Mouse (Mus musculus) right cerebral cortex, adult 2 months (tissue): ENCODE results near the gene Chchd3.

Experiments used
- DNase-seq, 2 experiments: peaks; one replicate each; pipeline ENCODE4 v3.0.0; 2021 to 2022; ENCODE audit warnings: low spot score in 2 of 2

Gene Chchd3

DNA sequence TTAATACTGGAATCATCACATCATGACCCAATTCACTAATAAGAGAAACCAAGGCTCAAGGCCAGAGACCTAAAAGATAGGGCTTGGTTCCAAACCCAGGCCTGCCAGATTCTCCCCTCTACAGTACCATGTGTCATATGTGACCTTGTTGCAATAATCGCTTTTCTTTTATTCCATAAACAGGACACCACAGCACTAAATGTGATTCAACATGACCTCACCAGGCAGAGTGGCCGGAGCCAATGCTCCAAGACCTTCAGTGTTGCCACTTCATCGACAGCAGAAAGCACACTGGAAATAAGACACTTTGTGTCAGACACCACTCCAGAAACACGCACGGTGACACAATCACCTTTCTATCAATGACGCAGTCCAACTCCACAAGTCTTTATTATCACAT is 258.3 kb downstream of the Chchd3 start:
- DNase-seq, result no peak

- DNase-seq, result no peak
Observed at GRCm38 (mm10) chr6:32797525-32797924, 262.5 kb downstream of the Chchd3 start.

GRCm38 (mm10) chr6:32795653-32796500 is 264.2 kb downstream of the Chchd3 start:
- peak in 1 of 2 experiments; percentile 12 for DNase-seq

GRCm38 (mm10) chr6:32793575-32793974 is 266.5 kb downstream of the Chchd3 start:
- DNase-seq, result no peak

- DNase-seq, result no peak
Observed at GRCm38 (mm10) chr6:32793163-32793562, 266.9 kb downstream of the Chchd3 start.

DNA sequence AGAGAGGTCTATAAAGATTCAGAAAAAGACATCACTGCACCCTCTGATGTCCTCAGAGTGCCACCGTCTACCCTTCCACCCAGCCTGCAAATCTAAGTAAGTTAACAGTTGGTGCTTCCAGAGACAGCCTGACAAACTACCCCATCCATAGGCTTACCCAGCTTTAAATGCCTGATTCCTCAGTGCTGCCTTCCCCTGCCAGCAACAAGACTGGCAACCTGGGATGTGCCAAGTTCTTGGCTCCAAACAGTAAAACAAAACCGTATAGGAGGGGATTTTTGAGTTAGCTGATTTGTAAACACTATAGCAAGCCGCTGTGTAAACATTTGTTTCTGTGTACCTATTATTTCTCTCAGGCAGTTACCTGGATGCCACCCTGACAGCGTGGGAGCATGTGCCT is 269.6 kb downstream of the Chchd3 start:
- DNase-seq, result no peak

DNA sequence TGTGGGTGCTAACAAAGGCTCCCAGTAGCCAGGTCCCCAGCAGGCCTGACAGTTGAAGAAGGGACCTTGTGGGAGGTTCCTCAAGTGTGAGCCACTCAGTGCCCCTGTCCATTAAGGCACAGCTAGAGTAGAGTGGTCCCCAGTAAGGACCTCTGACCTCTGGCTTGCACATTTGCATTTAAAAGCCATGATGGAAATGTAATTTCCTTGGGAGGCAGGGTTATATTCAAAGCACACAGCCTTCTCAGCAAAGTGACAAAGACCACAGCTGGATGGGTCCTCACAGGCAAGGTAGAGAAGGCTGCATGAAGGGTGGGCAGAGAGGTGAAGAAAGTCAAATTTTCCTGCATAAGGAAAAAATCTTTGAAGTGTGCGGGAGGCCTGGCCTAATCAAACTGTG is 272.7 kb downstream of the Chchd3 start:
- no peak for DNase-seq

- no peak for DNase-seq
Observed at GRCm38 (mm10) chr6:32786196-32786595, 273.9 kb downstream of the Chchd3 start.

DNA sequence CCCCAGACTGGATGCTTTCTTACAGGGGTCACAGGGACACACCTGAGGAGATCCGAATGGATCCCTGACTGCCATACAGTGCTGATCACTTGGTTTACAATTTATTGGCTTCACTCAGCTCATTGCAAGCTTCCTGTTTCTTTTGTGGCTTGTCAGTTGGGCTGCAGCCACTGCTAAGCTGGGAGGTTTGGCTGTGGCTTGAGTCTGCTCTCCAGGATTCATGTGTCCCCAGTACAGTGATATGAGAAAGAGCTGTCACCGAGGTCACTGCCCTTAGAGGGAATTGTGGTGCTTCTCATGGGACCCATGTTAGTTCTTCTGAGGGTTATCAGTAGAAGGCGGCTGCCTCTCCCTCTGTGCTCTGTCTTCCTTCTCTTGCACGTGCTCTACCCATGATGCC is 277.0 kb downstream of the Chchd3 start:
- no peak for DNase-seq

GRCm38 (mm10) chr6:32780602-32781001 is 279.5 kb downstream of the Chchd3 start:
- DNase-seq, result peak; percentile 65 to 71

DNA sequence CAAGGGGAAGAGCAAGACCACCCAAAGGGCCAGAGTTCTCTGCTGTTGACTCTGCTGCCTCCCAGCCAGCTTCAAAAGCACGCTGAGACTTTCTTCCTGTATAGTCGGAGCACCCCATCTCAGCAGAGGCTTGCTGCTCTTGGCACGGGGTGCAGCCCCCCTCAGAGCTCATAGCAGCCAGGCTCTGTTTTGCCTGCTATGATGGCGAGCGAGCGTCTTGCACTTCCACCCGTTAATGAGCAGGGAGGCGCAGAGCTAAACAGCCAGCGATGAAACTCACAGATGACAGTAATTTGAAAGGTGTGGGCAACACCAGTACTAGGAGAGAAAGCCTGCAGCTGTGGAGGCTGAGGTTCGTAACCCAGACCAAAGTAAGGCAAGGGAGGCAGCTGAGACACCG is 283.7 kb downstream of the Chchd3 start:
- DNase-seq, result no peak

DNA sequence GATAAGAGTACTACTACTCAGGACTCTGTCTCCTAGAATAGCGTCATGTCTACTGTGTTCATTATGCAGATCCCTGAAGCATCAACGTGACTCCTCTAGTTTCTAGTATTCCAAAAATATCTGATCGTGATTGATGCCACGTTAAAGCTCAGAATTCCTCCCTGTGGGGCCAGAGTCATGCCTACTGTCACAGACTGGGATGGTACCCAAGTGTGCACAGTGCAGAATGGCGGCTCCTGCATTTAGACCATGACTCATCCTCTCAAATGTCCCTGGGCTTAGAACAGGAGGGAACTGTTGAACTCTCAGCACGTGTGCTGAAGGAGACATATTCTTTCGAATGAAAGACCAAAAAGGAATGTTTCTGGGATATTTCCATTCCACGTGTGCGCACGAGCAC is 305.5 kb downstream of the Chchd3 start:
- DNase-seq, result peak; percentile 37 to 50

DNA sequence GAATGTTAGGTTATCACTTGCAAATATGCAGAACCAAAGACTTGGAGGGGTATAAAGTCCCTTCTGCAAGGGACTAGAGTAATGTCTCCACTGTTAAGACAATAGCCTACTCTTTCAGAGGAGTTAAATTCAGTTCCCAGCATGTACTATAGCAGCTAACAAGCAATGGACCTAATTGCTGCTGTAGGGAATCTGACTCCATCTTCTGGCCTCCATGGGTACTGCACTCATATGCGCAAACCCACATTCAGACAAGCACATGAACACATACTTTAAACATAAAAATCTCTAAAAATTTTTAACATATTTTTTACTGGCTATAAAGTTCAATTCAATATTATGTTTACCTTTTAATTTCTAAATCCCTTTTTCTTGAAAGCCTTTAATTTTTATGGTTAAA is 310.2 kb downstream of the Chchd3 start:
- no peak for DNase-seq

DNA sequence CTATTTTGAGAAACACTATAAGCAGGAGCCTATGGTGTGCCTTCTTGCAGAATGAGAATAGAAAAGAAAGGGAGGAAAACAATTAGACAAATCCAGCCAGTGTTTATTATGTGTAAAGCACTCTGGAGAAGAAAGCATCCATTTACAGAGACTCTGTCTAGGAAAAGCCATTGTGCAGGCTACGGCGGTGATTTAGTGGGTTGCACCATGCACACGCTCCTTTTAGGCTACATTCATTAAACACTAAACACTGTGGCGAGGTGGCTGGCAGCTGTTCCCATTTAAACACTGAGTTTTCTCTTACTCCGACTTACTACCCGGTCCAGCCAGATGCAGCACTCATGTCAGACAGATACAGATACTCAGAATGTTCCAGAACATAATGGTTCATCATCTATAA is 311.3 kb downstream of the Chchd3 start:
- DNase-seq, result no peak

GRCm38 (mm10) chr6:32747333-32747732 is 312.7 kb downstream of the Chchd3 start:
- no peak for DNase-seq
